Mouse (Mus musculus) thymus, adult 2 months (tissue): ENCODE results near the gene Gm13691. TPM values are rescaled to one million over a fixed set of nuclear protein-coding genes. Genes with fewer than 3 reads are reported as not detected.
"Not testable (repeated sequence)": the region's sequence is repeated elsewhere in the genome, so short reads cannot be mapped to it uniquely, and the experiment has no call there.

Experiments
- DNase-seq: peaks from one replicate; pipeline ENCODE4 v3.0.0; 2021
- H3K27ac ChIP-seq: fragments of 200-500 bp; 2 replicates; pipeline ENCODE4 v1.5.1; 2012; ENCODE audit warnings: low read length, control low read depth; ENCODE audit not compliant: control insufficient read depth, insufficient read depth
- H3K27me3 ChIP-seq: fragments of 200-500 bp; 2 replicates; pipeline ENCODE4 v1.6.1; 2012; ENCODE audit warnings: mild to moderate bottlenecking, low read length, moderate library complexity, mixed read lengths; ENCODE audit not compliant: control insufficient read depth, insufficient read depth
- H3K36me3 ChIP-seq: fragments of 200-500 bp; 2 replicates; pipeline ENCODE4 v1.6.1; 2012; ENCODE audit warnings: mild to moderate bottlenecking, low read length, moderate library complexity; ENCODE audit not compliant: control insufficient read depth, insufficient read depth
- H3K4me1 ChIP-seq: fragments of 200-500 bp; replicated peaks from 2 replicates; pipeline ENCODE4 v1.6.1; 2012; ENCODE audit warnings: low read length; ENCODE audit not compliant: control insufficient read depth, insufficient read depth
- H3K4me3 ChIP-seq: fragments of 200-500 bp; 2 replicates; pipeline ENCODE4 v1.5.1; 2012; ENCODE audit warnings: mild to moderate bottlenecking, low read length, control low read depth, moderate library complexity; ENCODE audit not compliant: control insufficient read depth, insufficient read depth
- CTCF ChIP-seq: fragments of 200-500 bp; IDR thresholded peaks from 2 replicates; pipeline ENCODE4 v1.5.1; 2012; ENCODE audit warnings: mild to moderate bottlenecking, control low read depth, low read length, moderate library complexity, borderline replicate concordance; ENCODE audit not compliant: control insufficient read depth, poor library complexity, insufficient read depth; ENCODE audit errors: extremely low read depth
- POLR2A ChIP-seq: fragments of 200-500 bp; IDR thresholded peaks from 2 replicates; pipeline ENCODE4 v1.6.1; 2012; ENCODE audit warnings: mild to moderate bottlenecking, low read length, control low read depth, moderate library complexity; ENCODE audit not compliant: control insufficient read depth, poor library complexity, insufficient read depth; ENCODE audit errors: extremely low read depth
- WGBS: fragments of 180-500 bp; shearing (Covaris S2); methylation state at CpG from one replicate; pipeline ENCODE4 v1.1.7; 2018; 5-methylcytosine and 5-hydroxymethylcytosine counted together
- polyA plus RNA-seq: library from polyadenylated mRNA; depleted of rRNA; stranded (reverse); fragments of >200 nt; gene quantifications from 2 replicates; pipeline ENCODE4 v1.2.3, GENCODE M21; 2012

Gm13691 gene
- polyA plus RNA-seq, 1 experiment: not detected

DNA sequence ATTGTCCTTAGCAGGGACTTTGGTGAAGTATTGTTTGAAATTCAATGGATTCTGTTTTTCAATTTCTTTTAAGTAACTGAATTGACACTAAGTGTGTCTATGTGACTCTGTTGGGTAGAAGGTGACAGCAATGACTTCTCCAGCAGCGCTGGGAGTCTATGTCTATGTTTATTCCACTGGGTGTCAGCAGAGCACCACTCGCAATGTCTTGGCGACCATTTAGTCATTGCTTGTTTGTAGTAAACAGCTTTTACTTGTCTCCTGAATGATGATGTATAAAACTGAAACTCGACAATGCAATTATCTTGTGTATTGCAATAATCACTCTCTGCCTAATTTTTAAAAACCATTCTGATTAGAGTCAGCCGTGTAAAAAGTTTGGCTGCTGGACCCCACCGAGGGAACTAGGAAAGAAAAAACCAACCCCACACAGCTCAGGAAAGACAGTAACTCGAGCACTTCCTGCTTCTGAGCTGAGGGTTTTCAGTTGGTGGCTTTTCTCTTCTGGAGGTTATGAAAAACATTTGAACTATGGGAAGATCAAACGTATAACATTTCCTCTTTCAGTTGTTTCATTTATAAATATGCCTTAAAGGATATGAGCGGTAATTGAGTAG lies 3.4 kb downstream of the Gm13691 start:
- under 1% methylated on average over 8 of the region's 9 CpGs for WGBS
- DNase-seq: peak; percentile 60
- Histone ChIP-seq H3K4me3 (peak overlapping the region; percentile 2; the same call in 1 of the 2 replicates), H3K27ac (peak overlapping the region; percentile 79)
- H3K4me1 ChIP-seq, H3K27me3 ChIP-seq, H3K36me3 ChIP-seq: not testable (repeated sequence)

DNA sequence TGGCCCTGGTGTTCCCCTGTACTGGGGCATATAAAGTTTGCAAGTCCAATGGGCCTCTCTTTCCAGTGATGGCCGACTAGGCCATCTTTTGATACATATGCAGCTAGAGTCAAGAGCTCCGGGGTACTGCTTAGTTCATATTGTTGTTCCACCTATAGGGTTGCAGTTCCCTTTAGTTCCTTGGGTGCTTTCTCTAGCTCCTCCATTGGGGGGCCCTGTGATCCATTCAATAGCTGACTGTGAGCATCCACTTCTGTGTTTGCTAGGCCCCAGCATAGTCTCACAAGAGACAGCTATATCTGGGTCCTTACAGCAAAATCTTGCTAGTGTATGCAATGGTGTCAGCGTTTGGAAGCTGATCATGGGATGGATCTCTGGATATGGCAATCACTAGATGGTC lies 4.2 kb downstream of the Gm13691 start:
- not testable (repeated sequence) for H3K4me3 ChIP-seq, H3K4me1 ChIP-seq, H3K27me3 ChIP-seq, H3K36me3 ChIP-seq
- WGBS: 73% methylated on average over 1 of the region's 3 CpGs
- DNase-seq: peak; percentile 34
- peak overlapping the region; percentile 79; the same call in 1 of the 2 replicates for H3K27ac ChIP-seq

DNA sequence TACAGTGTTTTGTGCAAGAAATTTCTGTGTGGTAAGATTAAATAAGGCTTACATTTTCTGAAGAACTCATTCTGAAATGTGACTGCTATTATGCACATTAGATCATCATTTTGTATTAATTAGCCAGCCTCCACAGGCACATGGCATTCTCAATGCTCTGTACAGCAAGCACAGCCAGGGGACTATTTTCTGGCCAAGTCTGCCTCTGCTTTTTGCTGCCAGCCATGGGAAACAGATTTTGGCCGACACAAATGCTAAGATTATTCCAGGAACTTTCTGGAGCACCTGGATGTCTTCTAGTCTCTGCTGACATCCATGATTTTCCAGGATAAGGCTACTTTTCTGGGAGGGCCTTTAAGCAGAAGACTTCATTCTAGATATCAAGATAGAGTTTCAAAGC lies 18.6 kb downstream of the Gm13691 start:
- no peaks in the 10 kb centered on the region for H3K27me3 ChIP-seq
- WGBS: 86% methylated on average over 1 of the region's 1 CpGs
- TF ChIP-seq POLR2A: no peak
- no peak for TF ChIP-seq CTCF
- no peaks in the 10 kb centered on the region for H3K36me3 ChIP-seq
- no peaks in the 10 kb centered on the region for H3K4me1 ChIP-seq
- H3K27ac ChIP-seq: no peak overlapping the region
- no peak for DNase-seq
- H3K4me3 ChIP-seq: no peak overlapping the region

DNA sequence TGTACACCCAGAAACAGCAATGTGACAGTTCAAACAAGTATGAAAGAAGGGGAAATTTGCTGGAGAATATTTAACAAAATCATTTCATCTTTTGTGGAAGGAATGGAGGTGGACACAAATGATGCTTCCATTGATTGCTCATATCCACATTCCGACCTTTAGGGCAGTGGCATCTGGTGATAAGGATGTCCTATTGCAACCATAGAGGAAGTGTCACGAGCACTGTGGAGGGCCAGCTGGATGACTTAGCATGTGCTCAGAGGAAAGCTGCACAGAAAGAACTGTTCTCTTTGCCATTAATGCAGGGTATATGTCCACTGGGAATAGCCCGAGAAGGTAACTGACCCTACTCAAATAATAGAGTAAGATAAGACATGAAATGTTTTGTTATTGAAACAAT lies 19.5 kb downstream of the Gm13691 start:
- H3K4me1 ChIP-seq: no peaks in the 10 kb centered on the region
- H3K27me3 ChIP-seq: no peaks in the 10 kb centered on the region
- 49% methylated on average over 3 of the region's 3 CpGs for WGBS
- TF ChIP-seq CTCF (no peak), POLR2A (no peak)
- no peak overlapping the region for H3K4me3 ChIP-seq
- no peak for DNase-seq
- no peak overlapping the region for H3K27ac ChIP-seq
- H3K36me3 ChIP-seq: no peaks in the 10 kb centered on the region

DNA sequence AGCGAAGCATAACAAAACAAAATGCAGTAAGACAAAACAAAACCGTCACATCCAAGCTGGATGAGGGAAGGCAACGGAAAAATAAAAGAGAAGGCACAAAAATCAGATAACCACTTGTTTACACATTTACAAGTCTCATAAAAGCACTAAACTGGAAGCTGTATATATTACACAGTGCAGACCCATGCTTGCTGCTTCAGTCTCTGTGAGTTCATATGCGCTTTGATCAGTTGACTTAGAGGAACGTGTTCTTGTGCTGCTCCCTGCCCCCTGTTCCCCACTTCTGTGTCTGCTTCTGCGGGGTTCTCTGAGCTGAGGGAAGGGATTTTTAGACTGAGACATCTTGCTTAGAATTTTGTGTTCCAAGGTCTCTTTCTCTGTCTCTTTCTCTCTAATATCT lies 24.2 kb downstream of the Gm13691 start:
- WGBS: 85% methylated on average over 6 of the region's 6 CpGs
- no peaks in the 10 kb centered on the region for H3K36me3 ChIP-seq
- DNase-seq: no peak
- no peak overlapping the region for H3K27ac ChIP-seq
- TF ChIP-seq POLR2A (no peak), CTCF (no peak)
- no peak overlapping the region for H3K4me3 ChIP-seq
- no peaks in the 10 kb centered on the region for H3K27me3 ChIP-seq
- peaks cover 6% of the 10 kb centered on the region for H3K4me1 ChIP-seq

DNA sequence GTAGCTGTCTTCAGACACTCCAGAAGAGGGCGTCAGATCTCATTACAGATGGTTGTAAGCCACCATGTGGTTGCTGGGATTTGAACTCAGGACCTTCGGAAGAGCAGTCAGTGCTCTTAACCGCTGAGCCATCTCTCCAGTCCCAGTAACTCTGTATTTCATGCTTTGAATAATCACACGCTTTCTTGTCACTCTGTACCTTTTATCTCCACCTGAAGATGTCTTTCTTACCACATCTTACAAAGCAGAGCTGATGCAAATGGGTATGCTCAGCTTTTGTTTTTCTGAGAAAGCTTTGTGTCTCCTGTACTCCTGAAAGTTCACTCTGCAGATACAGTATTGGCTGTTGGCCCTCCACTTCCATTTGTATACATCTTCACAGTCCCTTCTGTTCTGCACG lies 25.9 kb downstream of the Gm13691 start:
- not testable (repeated sequence) for H3K27ac ChIP-seq, H3K27me3 ChIP-seq, H3K4me1 ChIP-seq, H3K36me3 ChIP-seq, H3K4me3 ChIP-seq, DNase-seq
- 31% methylated on average over 5 of the region's 5 CpGs for WGBS

DNA sequence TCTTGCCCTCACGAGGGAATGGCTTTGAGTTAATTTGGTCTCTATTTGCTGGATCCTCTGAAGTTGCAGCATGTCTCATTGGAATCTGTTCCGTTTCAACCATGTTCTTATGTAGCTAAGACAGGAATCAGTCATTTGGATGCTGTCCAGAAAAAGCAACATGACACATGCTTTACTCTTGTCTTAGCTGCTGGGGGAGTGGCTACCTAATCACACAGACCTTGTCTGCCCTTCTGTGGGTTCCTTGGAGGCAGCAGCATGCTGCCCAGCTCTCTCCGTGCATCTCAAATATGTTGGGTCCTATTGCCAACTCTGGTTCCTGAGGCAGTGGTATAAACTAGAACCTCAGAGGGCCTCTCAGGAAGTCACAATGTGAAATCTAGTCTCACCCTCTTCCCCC lies 28.0 kb downstream of the Gm13691 start:
- no peaks in the 10 kb centered on the region for H3K36me3 ChIP-seq
- no peak for DNase-seq

More for the DNA sequence above, 28.0 kb downstream of the Gm13691 start:
- WGBS: 65% methylated on average over 3 of the region's 3 CpGs
- no peak overlapping the region for H3K4me3 ChIP-seq
- no peak for TF ChIP-seq POLR2A
- TF ChIP-seq CTCF: no peak
- H3K27ac ChIP-seq: no peak overlapping the region
- H3K4me1 ChIP-seq: peaks cover 14% of the 10 kb centered on the region
- H3K27me3 ChIP-seq: no peaks in the 10 kb centered on the region
